Mouse (Mus musculus) intestine, embryonic 14.5 days (tissue): ENCODE data around the gene Slc9a1. TPM values are rescaled to one million over a fixed set of nuclear protein-coding genes. Genes with fewer than 3 reads are reported as not detected.

ENCODE experiments used
- ATAC-seq: fragments of 200-750 bp; cut with Nextera tagmentation; replicated peaks from 2 replicates; pipeline ENCODE4 v1.8.0; 2017; ENCODE audit warnings: low read depth, moderate number of reproducible peaks, moderate TSS enrichment, moderate library complexity; ENCODE audit not compliant: low FRiP score, low TSS enrichment
- DNase-seq: peaks from one replicate; pipeline ENCODE4 v3.0.0-alpha.2; 2018; ENCODE audit warnings: low spot score
- H3K27ac ChIP-seq: fragments of 300-500 bp; sonication (generic); 2 replicates; pipeline ENCODE4 v1.5.1; 2014; ENCODE audit warnings: low read depth, mild to moderate bottlenecking, control low read depth
- H3K27me3 ChIP-seq: fragments of 300-500 bp; sonication (generic); replicated peaks from 2 replicates; pipeline ENCODE4 v1.6.1; 2014; ENCODE audit warnings: low read length, control low read depth; ENCODE audit not compliant: control insufficient read depth, insufficient read depth
- H3K36me3 ChIP-seq: fragments of 300-500 bp; sonication (generic); 2 replicates; pipeline ENCODE4 v1.6.1; 2014; ENCODE audit warnings: low read length, control low read depth; ENCODE audit not compliant: control insufficient read depth, insufficient read depth
- H3K4me1 ChIP-seq: fragments of 300-500 bp; sonication (generic); replicated peaks from 2 replicates; pipeline ENCODE4 v1.6.1; 2014; ENCODE audit warnings: low read length, control low read depth, mixed read lengths; ENCODE audit not compliant: control insufficient read depth, insufficient read depth
- H3K4me2 ChIP-seq: fragments of 300-500 bp; sonication (generic); 2 replicates; pipeline ENCODE4 v1.6.1; 2014; ENCODE audit warnings: low read length
- H3K4me3 ChIP-seq: fragments of 300-500 bp; sonication (generic); 2 replicates; pipeline ENCODE4 v1.5.1; 2014; ENCODE audit warnings: low read depth, low read length, control low read depth, mixed read lengths
- H3K9ac ChIP-seq: fragments of 300-500 bp; sonication (generic); 2 replicates; pipeline ENCODE4 v1.6.1; 2014; ENCODE audit warnings: mild to moderate bottlenecking, low read length
- H3K9me3 ChIP-seq: fragments of 300-500 bp; sonication (generic); 2 replicates; pipeline ENCODE4 v1.6.1; 2016; ENCODE audit warnings: low read length, control low read depth; ENCODE audit not compliant: control insufficient read depth
- WGBS: fragments of 180-500 bp; shearing (Covaris S2); extraction: QIAGEN DNeasy Blood & Tissue Kit; methylation state at CpG from one replicate; pipeline ENCODE4 v1.1.7; 2014; 5-methylcytosine and 5-hydroxymethylcytosine counted together
- polyA plus RNA-seq: library from polyadenylated mRNA; unstranded; fragments of >200 nt; fragmentation: Nextera tagmentation; extraction: Ambion mirVana; gene quantifications from 2 replicates; pipeline ENCODE4 v1.2.1, GENCODE M21; 2014

Slc9a1 gene
- polyA plus RNA-seq, 1 experiment from 2014 or later: 11.6 TPM

- Histone ChIP-seq H3K9ac (no peak overlapping the region), H3K4me2 (no peak overlapping the region), H3K4me3 (no peak overlapping the region), H3K27me3 (no peaks in the 10 kb centered on the region), H3K27ac (no peak overlapping the region; the same call in 1 of the 2 replicates), H3K4me1 (peaks cover 41% of the 10 kb centered on the region), H3K36me3 (no peaks in the 10 kb centered on the region), H3K9me3 (no peaks in the 10 kb centered on the region)
- ATAC-seq (no peak), DNase-seq (no peak)
- WGBS: 65% methylated on average over 18 of the region's 18 CpGs
These were observed 21.9 kb downstream of the Slc9a1 start for GRCm38 (mm10) chr4:133391185-133392040.

DNA sequence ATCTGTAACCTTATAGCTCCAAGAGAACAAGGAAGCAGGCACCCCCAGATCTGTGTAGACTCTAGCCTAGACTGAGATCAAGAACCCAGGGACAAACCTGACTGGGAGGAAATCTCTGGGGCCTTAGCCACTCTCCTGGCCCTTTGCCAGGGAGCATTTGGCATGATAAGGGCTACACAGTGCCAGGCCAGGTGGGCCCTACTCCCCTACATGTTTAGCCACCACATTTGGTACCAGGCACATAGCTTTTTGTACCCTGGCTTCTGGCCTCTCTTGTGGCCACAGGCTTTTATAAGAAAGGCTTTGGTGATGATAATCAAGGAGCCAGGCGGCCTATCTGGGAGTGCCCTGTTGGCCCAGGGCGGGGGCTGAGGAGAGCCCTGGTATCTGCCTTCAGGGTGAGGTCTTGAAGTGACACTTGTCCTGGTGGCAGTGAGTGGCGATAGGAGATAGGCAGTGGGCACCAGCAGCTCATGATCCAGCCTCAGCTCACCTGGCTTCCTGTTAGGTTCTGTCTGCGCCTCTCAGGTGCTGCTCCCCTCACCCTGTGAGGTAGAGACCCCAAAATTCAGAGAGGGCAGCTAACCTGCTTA lies 25.6 kb downstream of the Slc9a1 start:
- no peaks in the 10 kb centered on the region for H3K27me3 ChIP-seq
- H3K9ac ChIP-seq: no peak overlapping the region
- no peaks in the 10 kb centered on the region for H3K36me3 ChIP-seq
- peaks cover 38% of the 10 kb centered on the region for H3K4me1 ChIP-seq
- WGBS: 86% methylated on average over 4 of the region's 4 CpGs
- ATAC-seq (no peak), DNase-seq (no peak)
- no peak overlapping the region for H3K4me3 ChIP-seq
- H3K4me2 ChIP-seq: no peak overlapping the region
- peak overlapping the region; percentile 22; the same call in 1 of the 2 replicates for H3K27ac ChIP-seq
- no peaks in the 10 kb centered on the region for H3K9me3 ChIP-seq

GRCm38 (mm10) chr4:133396079-133396478 lies 26.6 kb downstream of the Slc9a1 start:
- no peak overlapping the region for H3K4me3 ChIP-seq
- H3K4me2 ChIP-seq: no peak overlapping the region
- no peak overlapping the region for H3K9ac ChIP-seq
- WGBS: 54% methylated on average over 2 of the region's 2 CpGs
- H3K27me3 ChIP-seq: no peaks in the 10 kb centered on the region
- H3K36me3 ChIP-seq: no peaks in the 10 kb centered on the region
- DNase-seq (no peak), ATAC-seq (no peak)
- H3K27ac ChIP-seq: no peak overlapping the region
- H3K9me3 ChIP-seq: no peaks in the 10 kb centered on the region
- peaks cover 34% of the 10 kb centered on the region for H3K4me1 ChIP-seq

GRCm38 (mm10) chr4:133397299-133397698 lies 27.8 kb downstream of the Slc9a1 start:
- DNase-seq: no peak
- WGBS: 58% methylated on average over 5 of the region's 5 CpGs
- Histone ChIP-seq H3K27ac (no peak overlapping the region), H3K4me2 (no peak overlapping the region), H3K27me3 (no peaks in the 10 kb centered on the region), H3K9me3 (no peaks in the 10 kb centered on the region), H3K36me3 (no peaks in the 10 kb centered on the region), H3K9ac (no peak overlapping the region), H3K4me1 (peaks cover 36% of the 10 kb centered on the region), H3K4me3 (no peak overlapping the region)
- no peak for ATAC-seq

GRCm38 (mm10) chr4:133397961-133398360 lies 28.5 kb downstream of the Slc9a1 start:
- DNase-seq (no peak), ATAC-seq (no peak)
- no peak overlapping the region for H3K4me2 ChIP-seq
- 76% methylated on average over 8 of the region's 8 CpGs for WGBS
- no peak overlapping the region for H3K9ac ChIP-seq
- H3K9me3 ChIP-seq: no peaks in the 10 kb centered on the region
- H3K4me1 ChIP-seq: peaks cover 36% of the 10 kb centered on the region
- H3K27ac ChIP-seq: no peak overlapping the region
- H3K27me3 ChIP-seq: no peaks in the 10 kb centered on the region
- no peaks in the 10 kb centered on the region for H3K36me3 ChIP-seq
- no peak overlapping the region for H3K4me3 ChIP-seq

DNA sequence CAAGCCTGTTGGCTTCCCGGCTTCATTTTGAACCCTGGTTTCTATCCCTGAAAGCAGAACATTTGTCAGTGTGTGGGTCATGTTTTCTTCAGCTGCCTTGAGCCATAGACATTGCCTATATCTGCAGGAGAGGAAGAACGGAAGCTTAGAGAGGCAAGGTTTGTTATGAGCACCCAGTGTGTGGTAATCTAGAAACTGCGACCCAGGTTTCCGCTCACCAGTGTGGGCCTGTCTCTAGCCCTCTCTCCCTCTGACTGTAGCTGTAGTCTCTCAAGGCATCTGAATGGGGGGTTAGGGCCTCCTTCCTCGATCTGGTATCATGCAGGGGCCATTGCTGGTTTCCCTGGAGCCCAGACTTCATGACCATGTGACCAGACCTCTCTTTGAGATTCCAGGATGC lies 29.1 kb downstream of the Slc9a1 start:
- Histone ChIP-seq H3K9me3 (no peaks in the 10 kb centered on the region), H3K9ac (no peak overlapping the region), H3K4me1 (peaks cover 36% of the 10 kb centered on the region), H3K27me3 (no peaks in the 10 kb centered on the region), H3K4me2 (no peak overlapping the region), H3K36me3 (0 out of 2 replicates have a peak, but pooled peaks cover 4% of the 10 kb centered on the region), H3K4me3 (no peak overlapping the region), H3K27ac (no peak overlapping the region)
- 67% methylated on average over 5 of the region's 5 CpGs for WGBS
- ATAC-seq: no peak
- DNase-seq: no peak

- 0 out of 2 replicates have a peak overlapping the region, but pooled peaks have one; percentile 10 for H3K27ac ChIP-seq
- H3K4me1 ChIP-seq: peaks cover 36% of the 10 kb centered on the region
- H3K4me2 ChIP-seq: no peak overlapping the region
- no peaks in the 10 kb centered on the region for H3K27me3 ChIP-seq
- 78% methylated on average over 6 of the region's 6 CpGs for WGBS
- H3K36me3 ChIP-seq: 0 out of 2 replicates have a peak, but pooled peaks cover 4% of the 10 kb centered on the region
- DNase-seq (no peak), ATAC-seq (no peak)
- no peaks in the 10 kb centered on the region for H3K9me3 ChIP-seq
- H3K9ac ChIP-seq: no peak overlapping the region
- H3K4me3 ChIP-seq: no peak overlapping the region
These were observed 30.0 kb downstream of the Slc9a1 start for GRCm38 (mm10) chr4:133399509-133399908.

DNA sequence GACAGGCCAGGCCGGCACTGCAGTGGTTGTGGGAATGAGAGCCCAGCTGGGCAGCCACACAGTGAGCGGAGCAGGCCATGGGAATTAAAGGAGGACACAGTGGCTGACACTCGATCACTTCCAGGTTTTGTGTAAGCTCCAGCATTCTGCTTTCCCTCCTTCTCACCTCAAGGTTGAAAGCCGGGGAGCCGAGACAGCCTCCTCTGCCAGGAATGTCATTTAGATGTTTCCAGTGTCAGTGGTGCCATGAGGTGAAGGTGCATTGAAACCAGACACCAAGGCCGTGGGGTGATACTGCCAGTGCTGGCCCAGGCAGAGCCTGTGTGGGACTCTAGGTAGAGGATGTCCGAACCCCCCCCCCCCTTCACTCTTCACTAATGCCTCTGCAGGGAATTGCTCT lies 30.6 kb downstream of the Slc9a1 start:
- DNase-seq: no peak
- Histone ChIP-seq H3K9me3 (no peaks in the 10 kb centered on the region), H3K4me1 (peaks cover 30% of the 10 kb centered on the region), H3K4me3 (no peak overlapping the region), H3K36me3 (0 out of 2 replicates have a peak, but pooled peaks cover 4% of the 10 kb centered on the region), H3K27ac (0 out of 2 replicates have a peak overlapping the region, but pooled peaks have one; percentile 10), H3K9ac (no peak overlapping the region), H3K4me2 (no peak overlapping the region), H3K27me3 (no peaks in the 10 kb centered on the region)
- WGBS: 43% methylated on average over 7 of the region's 7 CpGs
- no peak for ATAC-seq
